Mouse (Mus musculus): ENCODE results near the gene Ciapin1. TPM values are rescaled to one million over a fixed set of nuclear protein-coding genes. Genes with fewer than 3 reads are reported as not detected.

Gene Ciapin1
- total and polyA plus RNA-seq, 3 experiments, result 122 to 263 TPM; not detected in 1

DNA sequence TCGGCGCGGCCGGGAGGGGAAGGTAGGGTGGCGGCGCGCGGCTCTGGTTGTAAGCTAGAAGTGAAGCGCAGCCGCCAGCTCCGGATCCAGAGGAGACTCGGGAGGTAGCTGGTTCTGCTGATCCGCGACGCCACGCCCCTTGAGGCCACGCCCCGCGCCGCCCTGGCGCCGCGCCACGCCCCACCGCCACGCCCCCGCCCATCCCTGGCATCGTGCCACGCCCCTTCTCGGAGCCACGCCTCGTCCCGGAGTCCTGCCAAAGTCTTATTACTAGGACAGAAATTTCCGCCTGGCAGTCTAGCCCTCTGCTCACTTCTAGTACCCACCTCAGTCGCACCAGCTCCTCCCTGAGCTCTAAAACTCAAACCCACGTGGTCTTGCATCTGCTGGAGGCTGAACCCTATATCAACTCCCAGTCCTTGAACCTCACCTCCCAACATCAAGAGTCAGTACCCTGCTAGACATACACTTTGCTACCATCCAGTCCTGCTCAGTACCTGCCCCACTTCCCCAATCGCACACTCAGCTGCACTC lies 38.1 kb upstream of the Ciapin1 start, which contains the start of gene Dok4 (continued):
- 0 out of 4 replicates have a peak, but pooled peaks of 1 of the 2 experiments have one; percentile 16 for TF ChIP-seq USF2 (IDR thresholded peaks at IDR 0.05; ENCODE audit: borderline replicate concordance in 1 of 2, insufficient read depth in 1 of 2, low read depth in 1 of 2, low read length in 2 of 2)

DNA sequence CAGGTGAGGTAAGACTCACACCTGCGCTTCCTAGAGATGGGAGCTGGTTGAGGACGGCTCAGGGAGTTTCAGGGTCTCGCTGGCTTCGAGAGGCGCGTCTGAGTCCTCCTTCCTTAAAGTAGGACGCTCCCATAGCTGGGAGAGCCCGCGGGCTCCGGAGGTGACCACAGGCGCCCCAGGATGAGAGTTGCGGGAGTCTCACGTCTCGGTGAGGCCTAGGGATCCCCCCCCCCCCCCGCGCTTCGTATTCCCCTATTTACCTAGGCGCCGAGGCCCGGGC lies 37.7 kb upstream of the Ciapin1 start:
- Histone ChIP-seq H3K9ac (ENCODE audit: control insufficient read depth, low read depth, low read length, poor library complexity, severe bottlenecking) (peak overlapping the region; percentile 64), H3K36me3 (ENCODE audit: control insufficient read depth in 1 of 2, insufficient read depth in 2 of 2, low read length in 2 of 2) (peaks cover 0 to 6% of the 10 kb centered on the region in 2 experiments; a peak in 2 of 4 replicates), H3K4me1 (ENCODE audit: control insufficient read depth in 1 of 2, insufficient read depth in 2 of 2, low read length in 2 of 2) (peaks cover 2 to 7% of the 10 kb centered on the region in 2 experiments), H3K27ac (ENCODE audit: control insufficient read depth, low read depth, low read length) (no peak overlapping the region), H3K4me3 (ENCODE audit: control insufficient read depth in 1 of 2, insufficient read depth in 1 of 2, low read depth in 2 of 2, low read length in 2 of 2) (peak overlapping the region; percentile 54 to 79), H3K27me3 (ENCODE audit: control insufficient read depth in 1 of 2, insufficient read depth in 2 of 2, low read length in 2 of 2) (peaks cover 10 to 11% of the 10 kb centered on the region in 2 experiments), H3K79me2 (ENCODE audit: control insufficient read depth, insufficient read depth, low read length, poor library complexity) (no peaks in the 10 kb centered on the region), H3K9me3 (replicated peaks; ENCODE audit: insufficient read depth, low read length) (no peaks in the 10 kb centered on the region)
- DNase-seq (ENCODE audit: low read depth, low spot score), result no peak
- TF ChIP-seq ZKSCAN1 (IDR thresholded peaks at IDR 0.05; ENCODE audit: low read depth, low read length) (no peak), GABPA (IDR thresholded peaks at IDR 0.05; ENCODE audit: low read depth, low read length) (no peak), MAZ (IDR thresholded peaks at IDR 0.05; ENCODE audit: low read depth, low read length) (no peak), BHLHE40 (IDR thresholded peaks at IDR 0.05; ENCODE audit: borderline replicate concordance, low read depth, low read length) (no peak), TBP (IDR thresholded peaks at IDR 0.05; ENCODE audit: low read depth, low read length) (no peak)

DNA sequence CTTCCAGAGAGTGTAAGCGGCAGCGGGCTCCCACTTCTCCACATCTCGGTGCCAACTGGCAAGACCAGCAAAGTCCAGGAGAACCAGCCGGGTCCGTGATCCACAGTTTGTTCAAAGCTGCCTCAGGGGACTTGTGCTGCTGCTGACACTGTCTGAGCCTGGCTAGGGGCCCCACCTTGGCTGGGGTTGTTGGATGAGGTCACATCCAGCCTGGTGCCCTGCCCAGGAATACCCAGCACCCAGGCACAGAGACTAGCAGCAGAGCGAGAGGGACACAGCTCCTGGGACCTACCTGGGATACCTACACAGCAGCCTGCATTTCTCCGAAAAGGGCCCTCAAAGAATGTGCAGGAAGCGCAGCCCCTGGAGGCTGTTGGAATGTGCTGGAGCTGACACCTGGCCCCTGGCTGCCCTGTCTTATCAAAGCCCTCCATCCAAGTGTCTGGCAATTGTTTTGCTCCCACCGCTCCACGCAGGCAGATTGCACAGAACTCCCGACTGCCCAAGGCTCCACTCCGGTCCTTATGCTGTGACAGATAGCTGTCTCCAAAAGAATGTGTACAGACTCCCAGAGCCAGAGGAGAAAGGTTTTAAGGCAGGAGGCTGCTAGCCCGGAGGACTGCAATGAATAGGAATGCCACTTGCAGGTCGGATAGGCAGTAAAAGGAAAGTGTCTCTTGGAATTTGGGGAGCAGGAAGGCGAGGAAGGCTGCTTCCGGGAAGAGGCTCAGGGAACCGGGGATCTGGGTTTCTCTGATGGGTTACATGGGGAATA lies 37.1 kb upstream of the Ciapin1 start:
- no peak overlapping the region for H3K27ac ChIP-seq (ENCODE audit: control insufficient read depth, low read depth, low read length)
- DNase-seq (ENCODE audit: low read depth, low spot score), result no peak
- peaks cover 0 to 6% of the 10 kb centered on the region in 2 experiments; a peak in 2 of 4 replicates for H3K36me3 ChIP-seq (ENCODE audit: control insufficient read depth in 1 of 2, insufficient read depth in 2 of 2, low read length in 2 of 2)
- TF ChIP-seq MAX (IDR thresholded peaks at IDR 0.05; ENCODE audit: low read length) (no peak), KAT2A (conservative IDR thresholded peaks at IDR 0.05; ENCODE audit: low read depth, low read length) (no peak), ELF1 (IDR thresholded peaks at IDR 0.05; ENCODE audit: low read depth, low read length) (no peak), USF1 (IDR thresholded peaks at IDR 0.05; ENCODE audit: low read depth, low read length) (no peak)
- peak overlapping the region; percentile 54 to 79 for H3K4me3 ChIP-seq (ENCODE audit: control insufficient read depth in 1 of 2, insufficient read depth in 1 of 2, low read depth in 2 of 2, low read length in 2 of 2)
- H3K9ac ChIP-seq (ENCODE audit: control insufficient read depth, low read depth, low read length, poor library complexity, severe bottlenecking), result peak overlapping the region; percentile 64
- H3K9me3 ChIP-seq (replicated peaks; ENCODE audit: insufficient read depth, low read length), result no peaks in the 10 kb centered on the region
- H3K27me3 ChIP-seq (ENCODE audit: control insufficient read depth in 1 of 2, insufficient read depth in 2 of 2, low read length in 2 of 2), result peaks cover 8 to 11% of the 10 kb centered on the region in 2 experiments
- H3K4me1 ChIP-seq (ENCODE audit: control insufficient read depth in 1 of 2, insufficient read depth in 2 of 2, low read length in 2 of 2), result peaks cover 2 to 12% of the 10 kb centered on the region in 2 experiments
- no peaks in the 10 kb centered on the region for H3K79me2 ChIP-seq (ENCODE audit: control insufficient read depth, insufficient read depth, low read length, poor library complexity)

GRCm38 (mm10) chr8:94874358-94874757 lies 36.2 kb upstream of the Ciapin1 start:
- no peak overlapping the region for H3K9ac ChIP-seq (ENCODE audit: control insufficient read depth, low read depth, low read length, poor library complexity, severe bottlenecking)
- no peaks in the 10 kb centered on the region for H3K9me3 ChIP-seq (replicated peaks; ENCODE audit: insufficient read depth, low read length)
- H3K4me1 ChIP-seq (ENCODE audit: control insufficient read depth in 1 of 2, insufficient read depth in 2 of 2, low read length in 2 of 2), result peaks cover 2 to 12% of the 10 kb centered on the region in 2 experiments
- no peaks in the 10 kb centered on the region for H3K79me2 ChIP-seq (ENCODE audit: control insufficient read depth, insufficient read depth, low read length, poor library complexity)
- DNase-seq (ENCODE audit: low read depth, low spot score), result peak; percentile 80
- H3K36me3 ChIP-seq (ENCODE audit: control insufficient read depth in 1 of 2, insufficient read depth in 2 of 2, low read length in 2 of 2), result peaks cover 0 to 6% of the 10 kb centered on the region in 2 experiments; a peak in 2 of 4 replicates
- peaks cover 4 to 6% of the 10 kb centered on the region in 2 experiments for H3K27me3 ChIP-seq (ENCODE audit: control insufficient read depth in 1 of 2, insufficient read depth in 2 of 2, low read length in 2 of 2)
- H3K27ac ChIP-seq (ENCODE audit: control insufficient read depth, low read depth, low read length), result no peak overlapping the region
- H3K4me3 ChIP-seq (ENCODE audit: control insufficient read depth in 1 of 2, insufficient read depth in 1 of 2, low read depth in 2 of 2, low read length in 2 of 2), result no peak overlapping the region
- peak; percentile 80 to 97 (median 86) for TF ChIP-seq CTCF (IDR thresholded peaks at IDR 0.05 in 2 of 3, conservative IDR thresholded peaks at IDR 0.05 in 1 of 3; ENCODE audit: control insufficient read depth in 1 of 3, insufficient read depth in 1 of 3, low read depth in 2 of 3, low read length in 3 of 3, poor library complexity in 1 of 3, severe bottlenecking in 1 of 3)
- TF ChIP-seq NELFE (IDR thresholded peaks at IDR 0.05; ENCODE audit: low read depth, low read length), result no peak
- no peak for TF ChIP-seq ZKSCAN1 (IDR thresholded peaks at IDR 0.05; ENCODE audit: low read depth, low read length)
- no peak for TF ChIP-seq UBTF (IDR thresholded peaks at IDR 0.05; ENCODE audit: borderline replicate concordance, insufficient read depth, low read depth, low read length)
- TF ChIP-seq TAL1 (IDR thresholded peaks at IDR 0.05; ENCODE audit: low read length), result no peak
- no peak for TF ChIP-seq TCF12 (IDR thresholded peaks at IDR 0.05; ENCODE audit: low read depth, low read length)
- peak; percentile 50; the same call in 1 of the 2 replicates for TF ChIP-seq MAZ (IDR thresholded peaks at IDR 0.05; ENCODE audit: low read depth, low read length)
- TF ChIP-seq MEF2A (IDR thresholded peaks at IDR 0.05; ENCODE audit: extremely low read depth, insufficient replicate concordance, low read depth, low read length, poor library complexity, severe bottlenecking), result no peak
- no peak for TF ChIP-seq GATA1 (IDR thresholded peaks at IDR 0.05; ENCODE audit: low read depth, low read length)
- TF ChIP-seq GABPA (IDR thresholded peaks at IDR 0.05; ENCODE audit: low read depth, low read length), result no peak
- TF ChIP-seq EP300 (IDR thresholded peaks at IDR 0.05; ENCODE audit: low read depth in 1 of 2, low read length in 2 of 2), result no peak
- TF ChIP-seq ETS1 (IDR thresholded peaks at IDR 0.05; ENCODE audit: low read depth, low read length), result no peak
- TF ChIP-seq E2F4 (IDR thresholded peaks at IDR 0.05; ENCODE audit: borderline replicate concordance, low read depth, low read length), result no peak
- TF ChIP-seq TBP (IDR thresholded peaks at IDR 0.05; ENCODE audit: low read depth, low read length), result no peak

All from MEL (cell line).